Mouse (Mus musculus) bone marrow, adult 2 months (tissue): ENCODE measurements around the gene Nvl.

Source experiments
- CTCF ChIP-seq: fragments of 200-500 bp; IDR thresholded peaks from 2 replicates; pipeline ENCODE4 v1.5.1; 2011; ENCODE audit warnings: low read length, control low read depth; ENCODE audit not compliant: control insufficient read depth, insufficient read depth
- POLR2A ChIP-seq: fragments of 200-500 bp; IDR thresholded peaks from 2 replicates; pipeline ENCODE4 v1.6.1; 2011; ENCODE audit warnings: low read depth, mild to moderate bottlenecking, control low read depth, low read length, borderline replicate concordance; ENCODE audit not compliant: control insufficient read depth

- TF ChIP-seq POLR2A: no peak
- TF ChIP-seq CTCF: no peak
These were observed 74.3 kb downstream of the Nvl start for GRCm38 (mm10) chr1:181069671-181070070.
